Mouse (Mus musculus) midbrain, embryonic 16.5 days (tissue): Measurements from ENCODE around the gene Rps27rt. TPM values are rescaled to one million over a fixed set of nuclear protein-coding genes. Genes with fewer than 3 reads are reported as not detected.
A peak's percentile ranks its signal among the peaks of the same experiment; 100 is the strongest.

Experiments used
- ATAC-seq: fragments of 200-750 bp; cut with Nextera tagmentation; 2 replicates; pipeline ENCODE4 v1.8.0; 2017; ENCODE audit warnings: moderate TSS enrichment
- H3K27ac ChIP-seq: fragments of 300-500 bp; sonication (generic); 2 replicates; pipeline ENCODE4 v1.5.1; 2014; ENCODE audit warnings: mild to moderate bottlenecking, low read length, mixed read lengths
- H3K27me3 ChIP-seq: fragments of 300-500 bp; sonication (generic); 2 replicates; pipeline ENCODE4 v1.6.1; 2014; ENCODE audit warnings: low read depth, low read length, mixed read lengths; ENCODE audit not compliant: control insufficient read depth, insufficient read depth
- H3K36me3 ChIP-seq: fragments of 300-500 bp; sonication (generic); 2 replicates; pipeline ENCODE4 v1.6.1; 2014; ENCODE audit warnings: mild to moderate bottlenecking, low read length, moderate library complexity, mixed read lengths; ENCODE audit not compliant: control insufficient read depth, insufficient read depth
- H3K4me1 ChIP-seq: fragments of 300-500 bp; sonication (generic); 2 replicates; pipeline ENCODE4 v1.6.1; 2014; ENCODE audit warnings: mild to moderate bottlenecking, low read length, mixed read lengths; ENCODE audit not compliant: control insufficient read depth, insufficient read depth
- H3K4me2 ChIP-seq: fragments of 300-500 bp; sonication (generic); 2 replicates; pipeline ENCODE4 v1.6.1; 2014; ENCODE audit warnings: mild to moderate bottlenecking, low read length, mixed read lengths
- H3K4me3 ChIP-seq: fragments of 300-500 bp; sonication (generic); 2 replicates; pipeline ENCODE4 v1.5.1; 2014; ENCODE audit warnings: low read depth, mild to moderate bottlenecking, low read length, moderate library complexity, mixed read lengths
- H3K9ac ChIP-seq: fragments of 300-500 bp; sonication (generic); 2 replicates; pipeline ENCODE4 v1.6.1; 2014; ENCODE audit warnings: low read depth, low read length, mixed read lengths
- H3K9me3 ChIP-seq: fragments of 300-500 bp; sonication (generic); replicated peaks from 2 replicates; pipeline ENCODE4 v1.6.1; 2014; ENCODE audit warnings: mild to moderate bottlenecking, low read length, mixed read lengths; ENCODE audit not compliant: control insufficient read depth, poor library complexity, severe bottlenecking
- WGBS: fragments of 180-500 bp; shearing (Covaris S2); extraction: QIAGEN DNeasy Blood & Tissue Kit; methylation state at CpG from one replicate; pipeline ENCODE4 v1.1.7; 2014; 5-methylcytosine and 5-hydroxymethylcytosine counted together
- polyA plus RNA-seq: library from polyadenylated mRNA; unstranded; fragments of >200 nt; fragmentation: Nextera tagmentation; extraction: Ambion mirVana; gene quantifications from 2 replicates; pipeline ENCODE4 v1.2.1, GENCODE M21; 2015

Rps27rt gene
- polyA plus RNA-seq, 1 experiment from 2014 or later: 103 TPM

GRCm38 (mm10) chr9:114944642-114945041 lies 37.9 kb downstream of the Rps27rt start:
- 90% methylated on average over 3 of the region's 3 CpGs for WGBS
- ATAC-seq: no peak
- no peaks in the 10 kb centered on the region for H3K36me3 ChIP-seq
- H3K4me2 ChIP-seq: no peak overlapping the region
- no peak overlapping the region for H3K27ac ChIP-seq
- H3K9ac ChIP-seq: no peak overlapping the region
- no peaks in the 10 kb centered on the region for H3K27me3 ChIP-seq
- no peaks in the 10 kb centered on the region for H3K9me3 ChIP-seq
- no peaks in the 10 kb centered on the region for H3K4me1 ChIP-seq
- H3K4me3 ChIP-seq: no peak overlapping the region

- H3K4me2 ChIP-seq: no peak overlapping the region
- no peaks in the 10 kb centered on the region for H3K9me3 ChIP-seq
- peaks cover 8% of the 10 kb centered on the region for H3K4me1 ChIP-seq
- no peaks in the 10 kb centered on the region for H3K36me3 ChIP-seq
- H3K27ac ChIP-seq: no peak overlapping the region
- ATAC-seq: no peak
- no peak overlapping the region for H3K9ac ChIP-seq
- no peak overlapping the region for H3K4me3 ChIP-seq
- 88% methylated on average over 2 of the region's 2 CpGs for WGBS
- H3K27me3 ChIP-seq: no peaks in the 10 kb centered on the region
Observed at GRCm38 (mm10) chr9:114936687-114937086, 45.9 kb downstream of the Rps27rt start.

- H3K9ac ChIP-seq: no peak overlapping the region
- H3K4me1 ChIP-seq: peaks cover 8% of the 10 kb centered on the region
- no peak overlapping the region for H3K4me2 ChIP-seq
- WGBS: 84% methylated on average over 4 of the region's 4 CpGs
- no peak overlapping the region for H3K4me3 ChIP-seq
- ATAC-seq: no peak
- H3K27me3 ChIP-seq: no peaks in the 10 kb centered on the region
- H3K27ac ChIP-seq: no peak overlapping the region
- H3K36me3 ChIP-seq: no peaks in the 10 kb centered on the region
- H3K9me3 ChIP-seq: no peaks in the 10 kb centered on the region
Observed at GRCm38 (mm10) chr9:114935321-114935720, 47.2 kb downstream of the Rps27rt start.

GRCm38 (mm10) chr9:114934231-114934630 lies 48.3 kb downstream of the Rps27rt start:
- 66% methylated on average over 11 of the region's 11 CpGs for WGBS

GRCm38 (mm10) chr9:114933723-114934171 lies 48.8 kb downstream of the Rps27rt start, which contains the start of gene Gpd1l:
TSS of gene Gpd1l (minus strand) at chr9:114933987.
- peak within 1 kb of the TSS; percentile 68 for H3K27ac ChIP-seq
- WGBS: under 1% methylated on average over 25 of the region's 30 CpGs
- H3K4me2 ChIP-seq: peak within 1 kb of the TSS; percentile 96
- H3K36me3 ChIP-seq: no peaks in the 10 kb centered on the region
- H3K4me1 ChIP-seq: peaks cover 8% of the 10 kb centered on the region
- no peaks in the 10 kb centered on the region for H3K9me3 ChIP-seq
- no peaks in the 10 kb centered on the region for H3K27me3 ChIP-seq
- H3K9ac ChIP-seq: peak within 1 kb of the TSS; percentile 80
- H3K4me3 ChIP-seq: peak within 1 kb of the TSS; percentile 71
- peak; percentile 97 for ATAC-seq

More at GRCm38 (mm10) chr9:114934231-114934630, 48.3 kb downstream of the Rps27rt start:
- H3K27ac ChIP-seq: no peak overlapping the region
- no peaks in the 10 kb centered on the region for H3K9me3 ChIP-seq
- H3K27me3 ChIP-seq: no peaks in the 10 kb centered on the region
- H3K9ac ChIP-seq: no peak overlapping the region; the same call in 1 of the 2 replicates
- peaks cover 8% of the 10 kb centered on the region for H3K4me1 ChIP-seq
- H3K4me2 ChIP-seq: peak overlapping the region; percentile 96
- no peaks in the 10 kb centered on the region for H3K36me3 ChIP-seq
- H3K4me3 ChIP-seq: peak overlapping the region; percentile 71
- no peak for ATAC-seq

GRCm38 (mm10) chr9:114933037-114933722 lies 49.4 kb downstream of the Rps27rt start:
- H3K36me3 ChIP-seq: no peaks in the 10 kb centered on the region
- no peaks in the 10 kb centered on the region for H3K27me3 ChIP-seq
- peak; percentile 55 for ATAC-seq
- H3K4me1 ChIP-seq: peaks cover 8% of the 10 kb centered on the region
- H3K27ac ChIP-seq: peak overlapping the region; percentile 68
- peak overlapping the region; percentile 80 for H3K9ac ChIP-seq
- WGBS: under 1% methylated on average over 50 of the region's 50 CpGs
- H3K9me3 ChIP-seq: no peaks in the 10 kb centered on the region
- peak overlapping the region; percentile 71 for H3K4me3 ChIP-seq
- H3K4me2 ChIP-seq: peak overlapping the region; percentile 96

GRCm38 (mm10) chr9:114932607-114933006 lies 49.9 kb downstream of the Rps27rt start:
- H3K9me3 ChIP-seq: no peaks in the 10 kb centered on the region
- H3K27ac ChIP-seq: no peak overlapping the region
- ATAC-seq: no peak
- no peaks in the 10 kb centered on the region for H3K36me3 ChIP-seq
- peak overlapping the region; percentile 96 for H3K4me2 ChIP-seq
- peak overlapping the region; percentile 71 for H3K4me3 ChIP-seq
- peak overlapping the region; percentile 80 for H3K9ac ChIP-seq
- H3K27me3 ChIP-seq: no peaks in the 10 kb centered on the region
- WGBS: 27% methylated on average over 13 of the region's 13 CpGs
- H3K4me1 ChIP-seq: peaks cover 8% of the 10 kb centered on the region

Other genes starting within 250 kb of the Rps27rt start
- gene Cmtm7, start 200.9 kb downstream of the Rps27rt start, polyA plus RNA-seq: 7.2 and 10.4 TPM in 2 replicates
- gene Cmtm8, start 138.6 kb downstream of the Rps27rt start, polyA plus RNA-seq: 8.3 and 8.5 TPM in 2 replicates
- 34.1 and 40.1 TPM in 2 replicates for gene Gpd1l, start 48.8 kb downstream of the Rps27rt start, polyA plus RNA-seq
- 2.2 and 2.9 TPM in 2 replicates for gene Osbpl10, start 4.2 kb downstream of the Rps27rt start, polyA plus RNA-seq